Mouse (Mus musculus): ENCODE measurements at regions not wholly inside any gene's neighbourhood (a gene's known extent, or its start where the extent isn't known, plus 50 kb on each side); places are given as distances from the start of the nearest gene placed in this dataset.

DNA sequence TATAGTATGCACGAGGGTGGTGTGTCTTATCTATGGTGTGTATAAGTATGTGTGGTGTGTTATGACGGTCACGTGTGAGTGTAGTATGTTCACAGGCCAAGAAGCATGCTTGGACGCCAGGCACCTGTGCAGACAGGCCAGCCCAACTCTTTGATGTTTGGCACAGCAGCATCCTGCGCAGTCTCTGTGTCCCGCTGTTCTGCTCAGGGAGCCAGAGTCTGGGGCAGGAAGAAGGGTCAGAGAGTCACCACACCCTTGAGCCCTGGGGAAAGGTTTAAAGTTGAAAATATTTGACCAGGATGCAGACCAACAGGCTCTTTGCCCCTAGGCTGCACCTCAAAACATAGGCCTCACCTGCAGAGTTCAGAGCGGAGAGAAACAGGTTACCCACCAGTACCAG lies 172.2 kb upstream of the Rpl34 start:
- TF ChIP-seq CTCF (IDR thresholded peaks at IDR 0.05; ENCODE audit: borderline replicate concordance, extremely low read depth, insufficient read depth, insufficient read length) (no peak), POLR2A (IDR thresholded peaks at IDR 0.05; ENCODE audit: borderline replicate concordance, extremely low read depth, insufficient read depth, insufficient read length, poor library complexity, severe bottlenecking) (no peak)
- no peak for DNase-seq (ENCODE audit: low read depth)

DNA sequence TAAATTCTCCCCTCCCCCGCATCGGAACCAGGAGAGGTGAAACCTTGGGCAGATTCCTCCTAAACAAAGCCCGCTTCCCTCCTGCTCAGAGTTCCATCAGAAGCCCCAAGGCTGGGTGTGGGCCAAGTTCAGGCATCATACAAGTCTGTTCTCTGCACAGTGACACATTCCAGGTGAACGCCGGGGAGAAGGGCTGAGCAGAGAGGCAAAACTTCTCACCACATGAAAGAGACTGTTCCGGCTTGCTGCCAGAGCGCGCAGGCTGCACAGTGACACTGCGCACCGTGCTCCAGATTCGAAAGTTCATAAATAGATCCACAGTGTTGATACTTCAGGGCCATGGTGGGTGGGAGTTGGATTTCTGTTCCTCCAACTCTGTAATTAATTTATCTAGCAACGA lies 171.1 kb upstream of the Rpl34 start:
- no peak for DNase-seq (ENCODE audit: low read depth)
- TF ChIP-seq POLR2A (IDR thresholded peaks at IDR 0.05; ENCODE audit: borderline replicate concordance, extremely low read depth, insufficient read depth, insufficient read length, poor library complexity, severe bottlenecking) (no peak), CTCF (IDR thresholded peaks at IDR 0.05; ENCODE audit: borderline replicate concordance, extremely low read depth, insufficient read depth, insufficient read length) (no peak)

- DNase-seq (ENCODE audit: low read depth), result no peak
- no peak for TF ChIP-seq POLR2A (IDR thresholded peaks at IDR 0.05; ENCODE audit: borderline replicate concordance, extremely low read depth, insufficient read depth, insufficient read length, poor library complexity, severe bottlenecking)
Observed at GRCm38 (mm10) chr3:130900846-130901245, 170.6 kb upstream of the Rpl34 start.

GRCm38 (mm10) chr3:130900054-130900840 lies 170.0 kb upstream of the Rpl34 start:
- TF ChIP-seq CTCF (IDR thresholded peaks at IDR 0.05; ENCODE audit: borderline replicate concordance, extremely low read depth, insufficient read depth, insufficient read length), result no peak
- TF ChIP-seq POLR2A (IDR thresholded peaks at IDR 0.05; ENCODE audit: borderline replicate concordance, extremely low read depth, insufficient read depth, insufficient read length, poor library complexity, severe bottlenecking), result no peak
- peak; percentile 53 for DNase-seq (ENCODE audit: low read depth)

DNA sequence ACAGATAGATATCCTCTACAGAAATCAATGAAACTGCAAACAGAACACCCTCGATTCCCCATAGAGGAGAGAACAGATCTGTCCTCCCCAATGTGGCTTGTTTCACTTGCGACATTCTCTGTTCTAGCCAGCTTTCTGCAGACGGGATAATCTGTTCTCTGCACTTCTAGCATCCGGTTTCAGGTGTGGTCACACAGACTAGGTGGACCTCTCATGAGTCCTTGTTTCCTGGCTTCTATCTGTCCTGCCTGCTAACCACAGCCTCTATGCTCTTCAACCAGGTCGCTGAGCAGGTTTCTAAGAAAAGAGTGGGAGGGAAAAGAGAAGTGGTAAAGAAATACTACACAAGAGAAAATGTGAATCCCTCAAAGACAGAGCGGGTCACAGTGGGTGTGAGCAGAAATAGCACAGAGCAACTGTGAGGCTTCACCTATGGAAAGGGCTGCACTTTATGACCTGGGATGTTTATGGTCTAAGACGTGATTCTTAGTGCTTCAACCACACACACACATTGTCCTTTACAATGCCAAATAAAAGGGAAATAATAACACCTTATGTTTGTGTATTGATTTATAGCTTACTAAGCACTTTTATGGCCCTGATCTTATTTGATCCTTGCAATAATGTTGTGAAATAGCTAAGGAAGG lies 164.1 kb upstream of the Rpl34 start:
- no peak for DNase-seq (ENCODE audit: low read depth)

GRCm38 (mm10) chr3:130891310-130891709 lies 161.1 kb upstream of the Rpl34 start:
- no peak for DNase-seq (ENCODE audit: low read depth)
- TF ChIP-seq POLR2A (IDR thresholded peaks at IDR 0.05; ENCODE audit: borderline replicate concordance, extremely low read depth, insufficient read depth, insufficient read length, poor library complexity, severe bottlenecking), result no peak
- no peak for TF ChIP-seq CTCF (IDR thresholded peaks at IDR 0.05; ENCODE audit: borderline replicate concordance, extremely low read depth, insufficient read depth, insufficient read length)

More for the DNA sequence above, 164.1 kb upstream of the Rpl34 start:
- no peak for TF ChIP-seq POLR2A (IDR thresholded peaks at IDR 0.05; ENCODE audit: borderline replicate concordance, extremely low read depth, insufficient read depth, insufficient read length, poor library complexity, severe bottlenecking)
- no peak for TF ChIP-seq CTCF (IDR thresholded peaks at IDR 0.05; ENCODE audit: borderline replicate concordance, extremely low read depth, insufficient read depth, insufficient read length)

DNA sequence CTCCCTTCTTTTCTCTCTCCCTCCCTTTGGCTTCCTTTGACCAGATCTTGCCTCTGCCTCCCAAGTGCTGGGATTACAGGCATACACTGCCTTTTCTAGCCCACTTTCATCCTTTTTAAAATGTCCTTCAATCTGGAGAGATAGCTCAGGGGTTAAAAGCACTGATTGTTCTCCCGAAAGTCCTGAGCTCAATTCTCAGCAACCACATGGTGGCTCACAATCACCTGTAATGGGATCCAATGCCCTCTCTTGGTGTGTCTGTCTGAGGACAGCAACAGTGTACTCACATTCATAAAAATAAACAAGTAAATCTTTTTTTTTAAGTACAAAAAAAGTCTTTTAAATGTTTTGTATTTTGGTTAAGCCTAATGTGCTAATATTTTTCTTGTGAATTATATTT lies 158.4 kb upstream of the Rpl34 start:
- TF ChIP-seq POLR2A (IDR thresholded peaks at IDR 0.05; ENCODE audit: borderline replicate concordance, extremely low read depth, insufficient read depth, insufficient read length, poor library complexity, severe bottlenecking), result no peak
- TF ChIP-seq CTCF (IDR thresholded peaks at IDR 0.05; ENCODE audit: borderline replicate concordance, extremely low read depth, insufficient read depth, insufficient read length), result no peak

GRCm38 (mm10) chr3:130887540-130888312 lies 157.5 kb upstream of the Rpl34 start:
- TF ChIP-seq POLR2A (IDR thresholded peaks at IDR 0.05; ENCODE audit: borderline replicate concordance, extremely low read depth, insufficient read depth, insufficient read length, poor library complexity, severe bottlenecking) (no peak), CTCF (IDR thresholded peaks at IDR 0.05; ENCODE audit: borderline replicate concordance, extremely low read depth, insufficient read depth, insufficient read length) (peak; percentile 42; the same call in 1 of the 2 replicates)
- no peak for DNase-seq (ENCODE audit: low read depth)

More for the DNA sequence above, 158.4 kb upstream of the Rpl34 start:
- no peak for DNase-seq (ENCODE audit: low read depth)

- TF ChIP-seq POLR2A (IDR thresholded peaks at IDR 0.05; ENCODE audit: borderline replicate concordance, extremely low read depth, insufficient read depth, insufficient read length, poor library complexity, severe bottlenecking) (no peak), CTCF (IDR thresholded peaks at IDR 0.05; ENCODE audit: borderline replicate concordance, extremely low read depth, insufficient read depth, insufficient read length) (no peak)
- no peak for DNase-seq (ENCODE audit: low read depth)
Observed at GRCm38 (mm10) chr3:130885974-130886373, 155.8 kb upstream of the Rpl34 start.

DNA sequence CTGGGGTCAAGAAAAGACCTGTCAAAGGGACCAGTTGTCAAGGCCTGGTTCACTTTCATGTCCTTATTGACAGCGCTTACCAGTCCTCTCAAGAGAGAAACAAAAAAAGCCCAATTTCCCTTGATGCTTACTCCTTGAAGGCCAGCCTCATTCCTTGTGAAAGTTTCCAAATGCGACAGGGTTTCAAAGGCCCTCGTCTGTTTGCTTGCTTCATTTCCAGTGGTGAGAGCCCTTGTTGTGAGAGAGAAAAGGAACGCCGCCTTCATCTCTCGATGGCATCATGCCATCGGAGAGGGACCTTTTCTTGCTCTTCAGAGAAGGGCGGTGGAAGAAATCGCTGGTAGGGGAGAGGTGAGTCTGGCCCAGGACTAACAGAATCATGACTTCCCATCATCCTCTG lies 154.2 kb upstream of the Rpl34 start:
- TF ChIP-seq POLR2A (IDR thresholded peaks at IDR 0.05; ENCODE audit: borderline replicate concordance, extremely low read depth, insufficient read depth, insufficient read length, poor library complexity, severe bottlenecking) (no peak), CTCF (IDR thresholded peaks at IDR 0.05; ENCODE audit: borderline replicate concordance, extremely low read depth, insufficient read depth, insufficient read length) (no peak)
- no peak for DNase-seq (ENCODE audit: low read depth)

- TF ChIP-seq CTCF (IDR thresholded peaks at IDR 0.05; ENCODE audit: borderline replicate concordance, extremely low read depth, insufficient read depth, insufficient read length), result no peak
- TF ChIP-seq POLR2A (IDR thresholded peaks at IDR 0.05; ENCODE audit: borderline replicate concordance, extremely low read depth, insufficient read depth, insufficient read length, poor library complexity, severe bottlenecking), result no peak
- DNase-seq (ENCODE audit: low read depth), result no peak
Observed at GRCm38 (mm10) chr3:130883928-130884327, 153.7 kb upstream of the Rpl34 start.
